Mouse (Mus musculus) kidney, postnatal 14 days (tissue): ENCODE measurements at regions not wholly inside any gene's neighbourhood (a gene's known extent, or its start where the extent isn't known, plus 50 kb on each side); places are given as distances from the start of the nearest gene placed in this dataset.
"Not testable (repeated sequence)": the region's sequence is repeated elsewhere in the genome, so short reads cannot be mapped to it uniquely, and the experiment has no call there.

ENCODE experiments used
- DNase-seq: peaks from one replicate; pipeline ENCODE4 v3.0.0; 2022; ENCODE audit warnings: mixed read lengths

GRCm38 (mm10) chr3:126011269-126011668, 72.8 kb upstream of the Ugt8a start:
- DNase-seq: peak; percentile 27

GRCm38 (mm10) chr3:126016166-126016565, 77.7 kb upstream of the Ugt8a start:
- no peak for DNase-seq

GRCm38 (mm10) chr3:126044327-126044726, 105.9 kb upstream of the Ugt8a start:
- DNase-seq: no peak

- no peak for DNase-seq
Measured at GRCm38 (mm10) chr3:126044861-126045260, 106.4 kb upstream of the Ugt8a start.

GRCm38 (mm10) chr3:126045992-126046786, 107.8 kb upstream of the Ugt8a start:
- peak; percentile 32 for DNase-seq

GRCm38 (mm10) chr3:126058585-126058984, 120.2 kb upstream of the Ugt8a start:
- no peak for DNase-seq

- no peak for DNase-seq
Measured at GRCm38 (mm10) chr3:126105086-126105485, 166.7 kb upstream of the Ugt8a start.

GRCm38 (mm10) chr3:126109371-126109770, 171.0 kb upstream of the Ugt8a start:
- DNase-seq: no peak

GRCm38 (mm10) chr3:126117849-126118248, 179.4 kb upstream of the Ugt8a start:
- peak; percentile 0 for DNase-seq

- DNase-seq: no peak
Measured at GRCm38 (mm10) chr3:126122323-126123259, 184.2 kb upstream of the Ugt8a start.

- DNase-seq: no peak
Measured at GRCm38 (mm10) chr3:126166542-126166941, 196.9 kb upstream of the Arsj start.

- DNase-seq: no peak
Measured at GRCm38 (mm10) chr3:126209024-126209423, 154.5 kb upstream of the Arsj start.

GRCm38 (mm10) chr3:126210226-126210625, 153.3 kb upstream of the Arsj start:
- no peak for DNase-seq

- no peak for DNase-seq
Measured at GRCm38 (mm10) chr3:126227575-126227974, 135.9 kb upstream of the Arsj start.

- DNase-seq: no peak
Measured at GRCm38 (mm10) chr3:126245834-126246233, 117.7 kb upstream of the Arsj start.

- DNase-seq: peak; percentile 5
Measured at GRCm38 (mm10) chr3:126261270-126261669, 102.2 kb upstream of the Arsj start.

- not testable (repeated sequence) for DNase-seq
Measured at GRCm38 (mm10) chr3:126272027-126272426, 91.5 kb upstream of the Arsj start.

GRCm38 (mm10) chr3:126273566-126273965, 89.9 kb upstream of the Arsj start:
- DNase-seq: no peak

- no peak for DNase-seq
Measured at GRCm38 (mm10) chr3:126276008-126276700, 87.3 kb upstream of the Arsj start.

GRCm38 (mm10) chr3:126284294-126285090, 79.0 kb upstream of the Arsj start:
- no peak for DNase-seq

- DNase-seq: no peak
Measured at GRCm38 (mm10) chr3:126292259-126292658, 71.2 kb upstream of the Arsj start.

GRCm38 (mm10) chr3:126292830-126293229, 70.7 kb upstream of the Arsj start:
- no peak for DNase-seq
